ENCODE assay signal across 8 mouse cellular contexts in genomic region chr7:19282791-19283405, GRCm38 (mm10). TPM values are rescaled to one million over a fixed set of nuclear protein-coding genes. Genes with fewer than 3 reads are reported as not detected.
DNase-seq lines count a peak whose midpoint lies in the region; ATAC-seq and TF ChIP-seq lines count a peak whose summit lies in the region.

No protein-coding gene starts in this region.

- H3K4me2 ChIP-seq in forebrain, embryonic 15.5 days (replicated peaks): peak overlapping the region; percentile 76
- peak overlapping the region; percentile 98 for H3K4me2 ChIP-seq in liver, embryonic 13.5 days

- H3K4me1 ChIP-seq in thymus, adult 2 months (replicated peaks; ENCODE audit: control insufficient read depth, insufficient read depth, low read length): peaks cover 10% of the 10 kb centered on the region
- peaks cover 36% of the 10 kb centered on the region for H3K4me1 ChIP-seq in forebrain, embryonic 15.5 days
- peaks cover 38% of the 10 kb centered on the region for H3K4me1 ChIP-seq in liver, embryonic 13.5 days (replicated peaks)

- 4% methylated on average over 35 of the region's 35 CpGs for WGBS in thymus, adult 2 months
- WGBS in forebrain, embryonic 15.5 days: under 1% methylated on average over 34 of the region's 35 CpGs
- WGBS in liver, embryonic 13.5 days (ENCODE audit: insufficient replicate concordance): 2% methylated on average over 35 of the region's 35 CpGs

- H3K36me3 ChIP-seq in thymus, adult 2 months (ENCODE audit: control insufficient read depth, insufficient read depth, low read length): no peaks in the 10 kb centered on the region
- peaks cover 16% of the 10 kb centered on the region for H3K36me3 ChIP-seq in forebrain, embryonic 15.5 days
- H3K36me3 ChIP-seq in liver, embryonic 13.5 days: no peaks in the 10 kb centered on the region

- TF ChIP-seq POLR2A in thymus, adult 2 months (IDR thresholded peaks at IDR 0.05; ENCODE audit: control insufficient read depth, extremely low read depth, insufficient read depth, low read length, poor library complexity): no peak

- peaks cover 18% of the 10 kb centered on the region for H3K27me3 ChIP-seq in thymus, adult 2 months (ENCODE audit: control insufficient read depth, insufficient read depth, low read length)
- H3K27me3 ChIP-seq in forebrain, embryonic 15.5 days: peaks cover 35% of the 10 kb centered on the region
- peaks cover 84% of the 10 kb centered on the region for H3K27me3 ChIP-seq in liver, embryonic 13.5 days

- H3K9ac ChIP-seq in forebrain, embryonic 15.5 days (replicated peaks): peak overlapping the region; percentile 98
- peak overlapping the region; percentile 73 for H3K9ac ChIP-seq in liver, embryonic 13.5 days

- peak; percentile 45 for DNase-seq in thymus, adult 2 months
- DNase-seq in thymus, adult 18-20 months: no peak
- peak; percentile 67 for DNase-seq in cerebellum, adult 11 months
- DNase-seq in induced T-regulatory cell, adult 2 months (ENCODE audit: low read depth): peak; percentile 75
- DNase-seq in liver, embryonic 13.5 days: no peak
- peak; percentile 74 for DNase-seq in neural tube, embryonic 10.5 days (ENCODE audit: extremely low spot score, low spot score)
- no peak for DNase-seq in layer of hippocampus, postnatal 36 days

- ATAC-seq in forebrain, embryonic 15.5 days (replicated peaks): peak; percentile 77
- ATAC-seq in liver, embryonic 13.5 days (ENCODE audit: low read depth): peak; percentile 35

- H3K4me3 ChIP-seq in thymus, adult 2 months (ENCODE audit: control insufficient read depth, insufficient read depth, low read length): peak overlapping the region; percentile 6
- H3K4me3 ChIP-seq in forebrain, embryonic 15.5 days: peak overlapping the region; percentile 88
- peak overlapping the region; percentile 64 for H3K4me3 ChIP-seq in liver, embryonic 13.5 days (replicated peaks)

- no peaks in the 10 kb centered on the region for H3K9me3 ChIP-seq in forebrain, embryonic 15.5 days
- H3K9me3 ChIP-seq in liver, embryonic 13.5 days (replicated peaks): no peaks in the 10 kb centered on the region

- TF ChIP-seq CTCF in thymus, adult 2 months (IDR thresholded peaks at IDR 0.05; ENCODE audit: borderline replicate concordance, control insufficient read depth, extremely low read depth, insufficient read depth, low read length, poor library complexity): no peak

- no peak overlapping the region for H3K27ac ChIP-seq in thymus, adult 2 months (ENCODE audit: control insufficient read depth, insufficient read depth, low read length)
- H3K27ac ChIP-seq in forebrain, embryonic 15.5 days (replicated peaks): peak overlapping the region; percentile 93
- H3K27ac ChIP-seq in liver, embryonic 13.5 days: peak overlapping the region; percentile 44; the same call in 1 of the 2 replicates

RNA-seq across cellular contexts. Expression of gene Rtn2, which starts 0.5 kb away (rescaled TPM):
- 3.0 and 19.9 TPM in 2 replicates for polyA plus RNA-seq in thymus, adult 2 months (2012; rRNA removed)
- polyA plus RNA-seq in forebrain, embryonic 15.5 days (2015; fragmentation: Nextera tagmentation; extraction: Ambion mirVana): 123 and 127 TPM in 2 replicates
- 4.0 and 4.1 TPM in 2 replicates for polyA plus RNA-seq in liver, embryonic 13.5 days (2015; fragmentation: Nextera tagmentation; extraction: Ambion mirVana)
- total RNA-seq in layer of hippocampus, postnatal 36 days (2021): 10 to 100 TPM; 89.7 to 91.3 TPM

RNA-seq across cellular contexts. Expression of gene Ppm1n, which starts 3.0 kb away (rescaled TPM):
- polyA plus RNA-seq in thymus, adult 2 months (2012; rRNA removed): 0.57 and 0.63 TPM in 2 replicates
- 0.19 and 0.31 TPM in 2 replicates for polyA plus RNA-seq in forebrain, embryonic 15.5 days (2015; fragmentation: Nextera tagmentation; extraction: Ambion mirVana)
- not detected in 2 replicates for polyA plus RNA-seq in liver, embryonic 13.5 days (2015; fragmentation: Nextera tagmentation; extraction: Ambion mirVana)
- total RNA-seq in layer of hippocampus, postnatal 36 days (2021): under 1 TPM; 0.20 to 0.33 TPM

RNA-seq across cellular contexts. Expression of gene Vasp, which starts 11.3 kb away (rescaled TPM):
- polyA plus RNA-seq in thymus, adult 2 months (2012; rRNA removed): 325 and 327 TPM in 2 replicates
- polyA plus RNA-seq in forebrain, embryonic 15.5 days (2015; fragmentation: Nextera tagmentation; extraction: Ambion mirVana): 37.6 and 39.5 TPM in 2 replicates
- 45.6 and 46.7 TPM in 2 replicates for polyA plus RNA-seq in liver, embryonic 13.5 days (2015; fragmentation: Nextera tagmentation; extraction: Ambion mirVana)
- 10 to 100 TPM; 15.2 to 21.2 TPM for total RNA-seq in layer of hippocampus, postnatal 36 days (2021)

RNA-seq across cellular contexts. Expression of gene Fosb, which starts 27.0 kb away (rescaled TPM):
- 1.8 and 1.9 TPM in 2 replicates for polyA plus RNA-seq in thymus, adult 2 months (2012; rRNA removed)
- 0.11 TPM in 2 replicates for polyA plus RNA-seq in forebrain, embryonic 15.5 days (2015; fragmentation: Nextera tagmentation; extraction: Ambion mirVana)
- 0.03 TPM in 1 of 2 replicates, not detected in the other for polyA plus RNA-seq in liver, embryonic 13.5 days (2015; fragmentation: Nextera tagmentation; extraction: Ambion mirVana)
- 10 to 100 TPM; 12.6 to 18.8 TPM for total RNA-seq in layer of hippocampus, postnatal 36 days (2021)

RNA-seq across cellular contexts. Expression of gene Opa3, which starts 54.8 kb away (rescaled TPM):
- 46.5 and 46.7 TPM in 2 replicates for polyA plus RNA-seq in thymus, adult 2 months (2012; rRNA removed)
- 40.6 and 44.5 TPM in 2 replicates for polyA plus RNA-seq in forebrain, embryonic 15.5 days (2015; fragmentation: Nextera tagmentation; extraction: Ambion mirVana)
- polyA plus RNA-seq in liver, embryonic 13.5 days (2015; fragmentation: Nextera tagmentation; extraction: Ambion mirVana): 17.3 and 18.8 TPM in 2 replicates
- 10 to 100 TPM; 40.5 to 40.8 TPM for total RNA-seq in layer of hippocampus, postnatal 36 days (2021)

Comparison
In these comparisons a context has a peak if more than half of its experiments do, and no peak if none do; other contexts are left out.
1. DNase-seq: peak in thymus, adult 2 months (single experiment), cerebellum, adult 11 months (single experiment), induced T-regulatory cell, adult 2 months (single experiment) and neural tube, embryonic 10.5 days (single experiment); none in thymus, adult 18-20 months (0 of 2), liver, embryonic 13.5 days (single experiment) and layer of hippocampus, postnatal 36 days (0 of 2).
2. H3K4me3 ChIP-seq: peak in every context shown above with its lines; median percentile 88 in forebrain, embryonic 15.5 days; 64 in liver, embryonic 13.5 days; 6 in thymus, adult 2 months.